Mouse (Mus musculus): ENCODE measurements at regions not wholly inside any gene's neighbourhood (a gene's known extent, or its start where the extent isn't known, plus 50 kb on each side); places are given as distances from the start of the nearest gene placed in this dataset.

DNA sequence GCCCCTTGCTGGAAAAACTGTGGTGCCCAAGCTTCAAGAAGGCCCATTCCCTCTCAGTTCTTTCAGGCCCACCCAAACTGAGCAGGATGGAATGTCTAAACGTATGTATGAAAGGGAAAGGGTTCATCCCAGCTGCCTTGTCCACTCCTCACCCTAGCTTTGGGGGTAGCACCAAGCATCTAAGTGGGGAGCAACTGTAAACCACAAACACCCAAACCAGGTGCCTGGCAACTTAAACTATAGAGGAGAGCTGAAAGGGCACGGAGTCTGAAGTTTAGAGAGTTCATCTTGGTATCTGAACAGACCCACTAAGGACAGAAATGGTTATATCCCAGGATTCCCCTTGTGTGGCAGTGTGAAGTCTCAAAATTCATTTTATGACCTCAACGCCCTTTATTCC, 90.1 kb upstream of the Ssbp2 start:
- no peak for DNase-seq (ENCODE audit: low spot score)

DNA sequence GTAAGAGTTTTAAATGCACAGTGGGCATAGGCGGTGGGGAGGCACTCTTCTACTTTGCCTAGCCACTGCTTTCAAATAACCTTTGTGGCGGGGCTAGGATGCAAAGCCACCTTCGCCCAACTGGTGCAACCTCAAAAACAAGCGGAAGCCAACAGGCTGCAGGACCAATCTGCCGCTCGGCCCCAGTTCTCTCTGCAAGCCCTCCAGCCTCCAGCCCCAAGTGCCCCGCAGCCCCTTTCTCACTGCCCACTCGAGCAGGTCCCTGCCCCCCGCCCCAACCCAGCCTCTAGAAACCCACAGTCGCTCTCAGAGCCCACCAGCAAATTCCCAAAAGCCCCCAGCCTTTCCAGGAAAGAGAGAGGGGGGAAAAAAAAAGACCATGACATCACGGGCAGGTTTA, 89.6 kb upstream of the Ssbp2 start:
- peak; percentile 59 for DNase-seq (ENCODE audit: low spot score)

GRCm38 (mm10) chr13:91370886-91371595, 89.0 kb upstream of the Ssbp2 start:
- peak; percentile 98 for DNase-seq (ENCODE audit: low spot score)

DNA sequence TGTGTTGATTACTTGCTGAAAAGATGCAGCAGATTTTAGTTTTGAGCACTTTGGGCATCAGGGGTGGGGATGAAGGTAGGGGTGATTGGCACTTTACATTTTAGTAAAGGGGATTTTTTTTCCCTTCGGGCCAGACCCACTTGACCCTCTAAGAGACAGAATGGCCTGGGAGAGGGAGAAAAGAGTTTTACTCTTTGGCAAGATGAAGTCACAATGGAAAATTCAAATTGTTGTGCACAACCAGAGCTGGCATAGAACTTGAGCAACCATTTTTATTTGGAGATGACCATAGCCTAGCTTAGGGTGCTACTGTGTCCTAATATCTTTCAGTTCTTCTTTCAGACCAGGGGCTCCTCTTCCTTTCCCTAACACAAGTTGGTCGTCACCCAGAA, 88.5 kb upstream of the Ssbp2 start:
- DNase-seq (ENCODE audit: low spot score) = no peak

DNA sequence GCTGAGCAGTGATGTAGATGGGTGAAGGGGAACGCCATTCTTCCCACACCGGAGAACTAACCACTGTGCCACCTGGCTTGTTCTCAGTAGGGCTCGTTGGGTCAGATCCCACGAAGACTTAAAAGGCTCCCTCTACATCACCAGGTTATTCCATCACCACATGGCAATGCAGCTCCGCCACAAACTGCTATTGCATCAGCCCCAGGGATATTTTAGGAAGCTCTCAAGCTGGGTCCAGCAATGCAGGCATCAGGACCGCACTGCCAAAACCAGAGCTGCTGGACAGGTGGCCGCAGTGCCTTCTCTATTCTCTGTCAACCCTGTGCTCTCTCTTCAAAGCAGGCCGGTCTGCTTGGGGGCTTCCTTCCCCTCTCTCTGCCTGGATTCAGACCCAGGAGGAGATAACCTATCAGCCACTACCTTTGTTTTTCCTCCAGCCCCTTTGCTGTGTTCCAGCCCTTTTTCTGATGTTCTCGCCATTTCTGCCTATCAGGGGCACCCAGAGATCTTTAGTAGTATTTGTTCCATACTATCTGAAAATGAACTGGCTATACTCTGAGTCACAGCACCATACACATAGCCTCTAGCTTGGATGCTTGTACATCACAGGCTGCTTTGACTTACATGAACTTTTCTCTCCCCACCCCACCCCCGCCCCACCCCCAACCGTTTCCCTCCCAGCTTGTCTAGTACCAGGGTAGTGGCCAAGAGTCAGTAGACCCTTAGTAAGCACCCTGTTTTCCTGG, 87.8 kb upstream of the Ssbp2 start:
- DNase-seq (ENCODE audit: low spot score) = no peak

- peak; percentile 68 for DNase-seq (ENCODE audit: low spot score)
Observed at GRCm38 (mm10) chr13:91374141-91374540, 85.9 kb upstream of the Ssbp2 start.

- no peak for DNase-seq (ENCODE audit: low spot score)
Observed at GRCm38 (mm10) chr13:91376556-91376955, 83.5 kb upstream of the Ssbp2 start.

- DNase-seq (ENCODE audit: low spot score) = no peak
Observed at GRCm38 (mm10) chr13:91377428-91377827, 82.7 kb upstream of the Ssbp2 start.

- no peak for DNase-seq (ENCODE audit: low spot score)
Observed at GRCm38 (mm10) chr13:91377972-91378371, 82.1 kb upstream of the Ssbp2 start.

- DNase-seq (ENCODE audit: low spot score) = no peak
Observed at GRCm38 (mm10) chr13:91385393-91385792, 74.7 kb upstream of the Ssbp2 start.

- DNase-seq (ENCODE audit: low spot score) = no peak
Observed at GRCm38 (mm10) chr13:91387913-91388312, 72.2 kb upstream of the Ssbp2 start.

GRCm38 (mm10) chr13:91403632-91404031, 56.5 kb upstream of the Ssbp2 start:
- DNase-seq (ENCODE audit: low spot score) = no peak

GRCm38 (mm10) chr13:91405027-91405426, 55.1 kb upstream of the Ssbp2 start:
- DNase-seq (ENCODE audit: low spot score) = no peak

GRCm38 (mm10) chr13:91410116-91410515, 50.0 kb upstream of the Ssbp2 start:
- no peak for DNase-seq (ENCODE audit: low spot score)
